Mouse (Mus musculus) G1E (cell line): ENCODE results near the gene Dnajb7. TPM values are rescaled to one million over a fixed set of nuclear protein-coding genes. Genes with fewer than 3 reads are reported as not detected.

Experiments
- ATAC-seq: 2 replicates; pipeline ENCODE4 v1.8.0; 2016; ENCODE audit warnings: mild to moderate bottlenecking; ENCODE audit not compliant: insufficient number of reproducible peaks, poor library complexity, low FRiP score, severe bottlenecking; ENCODE audit errors: extremely low read depth
- DNase-seq: peaks from one replicate; pipeline ENCODE4 v3.0.0; 2012; ENCODE audit warnings: low spot score
- H3K27me3 ChIP-seq: 2 replicates; pipeline ENCODE4 v1.6.1; 2012; ENCODE audit warnings: mild to moderate bottlenecking, low read length, inconsistent platforms; ENCODE audit not compliant: insufficient read depth
- H3K36me3 ChIP-seq: replicated peaks from 2 replicates; pipeline ENCODE3; 2012; ENCODE audit warnings: mild to moderate bottlenecking, inconsistent platforms
- H3K4me1 ChIP-seq: 2 replicates; pipeline ENCODE4 v1.6.1; 2012; ENCODE audit warnings: low read depth, low read length, inconsistent platforms, mixed read lengths; ENCODE audit not compliant: insufficient read depth
- H3K4me3 ChIP-seq: 2 replicates; pipeline ENCODE4 v1.5.1; 2012; ENCODE audit warnings: low read depth, mild to moderate bottlenecking, inconsistent platforms, low read length, moderate library complexity, mixed read lengths
- H3K9me3 ChIP-seq: replicated peaks from 2 replicates; pipeline ENCODE4 v1.6.1; 2012; ENCODE audit warnings: inconsistent platforms
- CTCF ChIP-seq: IDR thresholded peaks from 2 replicates; pipeline ENCODE4 v1.5.1; 2012; ENCODE audit warnings: low read depth, low read length, inconsistent platforms, mixed read lengths
- GATA1 ChIP-seq: IDR thresholded peaks from 2 replicates; pipeline ENCODE4 v1.6.1; 2012; ENCODE audit warnings: borderline replicate concordance, low read length, inconsistent platforms, mixed read lengths
- GATA2 ChIP-seq: IDR thresholded peaks from 2 replicates; pipeline ENCODE4 v1.6.1; 2012; ENCODE audit warnings: low read depth, low read length, inconsistent platforms, borderline replicate concordance
- POLR2AphosphoS5 ChIP-seq: IDR thresholded peaks from 2 replicates; pipeline ENCODE4 v1.6.1; 2012; ENCODE audit warnings: low read depth, low read length, inconsistent platforms; ENCODE audit not compliant: insufficient replicate concordance
- TAL1 ChIP-seq: conservative IDR thresholded peaks from 2 replicates; pipeline ENCODE4 v1.6.1; 2012; ENCODE audit warnings: low read depth, low read length, inconsistent platforms, mixed read lengths
- polyA plus RNA-seq: library from polyadenylated mRNA; stranded (reverse); fragments of >175 nt; gene quantifications from 2 replicates; pipeline ENCODE4 v1.2.3, GENCODE M21; 2012
- total RNA-seq, 2 experiments: library from RNA; stranded (forward) in 1 of 2; stranded (reverse) in 1 of 2; fragments of 200-1000 nt in 1 of 2; fragments of >200 nt in 1 of 2; fragmentation: Nextera tagmentation in 1 of 2; gene quantifications; 2 replicates each; pipeline ENCODE4 v1.2.3; 2014 to 2017

Gene Dnajb7
- total RNA-seq (2014; fragmentation: Nextera tagmentation) (not detected in 2 replicates), total RNA-seq (2017) (0.49 TPM in 1 of 2 replicates, not detected in the other), polyA plus RNA-seq (not detected in 2 replicates)

DNA sequence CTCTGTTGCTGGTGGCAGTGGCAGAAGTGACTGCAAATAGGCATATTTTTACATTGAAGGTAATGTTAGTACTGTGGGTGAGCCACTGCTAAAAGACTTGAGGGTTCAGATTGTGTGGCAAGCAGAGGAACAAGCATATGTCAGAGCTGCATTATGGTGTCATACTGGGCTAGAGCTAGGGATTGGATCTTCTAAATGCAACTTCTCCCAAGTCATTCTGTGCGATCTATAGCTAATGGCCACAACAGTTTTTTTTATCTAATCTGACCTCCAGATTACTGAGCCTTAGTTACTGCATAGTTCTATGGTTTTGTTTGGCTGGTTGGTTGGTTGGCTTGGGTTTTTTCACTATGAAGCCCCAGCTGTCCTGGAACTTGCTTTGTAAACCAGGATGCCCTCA lies at the start of gene Dnajb7:
Dnajb7 (minus strand) TSS at position 101 of the 400 bp plus-strand sequence.
- Histone ChIP-seq H3K4me1 (peaks cover 5% of the 10 kb centered on the region), H3K36me3 (peaks cover 36% of the 10 kb centered on the region), H3K9me3 (no peaks in the 10 kb centered on the region), H3K27me3 (no peaks in the 10 kb centered on the region), H3K4me3 (no peak within 1 kb of the TSS)
- DNase-seq (no peak), ATAC-seq (no peak)
- no peak for TF ChIP-seq TAL1
- no peak for TF ChIP-seq GATA1
- TF ChIP-seq POLR2AphosphoS5: no peak
- no peak for TF ChIP-seq CTCF
- no peak for TF ChIP-seq GATA2

DNA sequence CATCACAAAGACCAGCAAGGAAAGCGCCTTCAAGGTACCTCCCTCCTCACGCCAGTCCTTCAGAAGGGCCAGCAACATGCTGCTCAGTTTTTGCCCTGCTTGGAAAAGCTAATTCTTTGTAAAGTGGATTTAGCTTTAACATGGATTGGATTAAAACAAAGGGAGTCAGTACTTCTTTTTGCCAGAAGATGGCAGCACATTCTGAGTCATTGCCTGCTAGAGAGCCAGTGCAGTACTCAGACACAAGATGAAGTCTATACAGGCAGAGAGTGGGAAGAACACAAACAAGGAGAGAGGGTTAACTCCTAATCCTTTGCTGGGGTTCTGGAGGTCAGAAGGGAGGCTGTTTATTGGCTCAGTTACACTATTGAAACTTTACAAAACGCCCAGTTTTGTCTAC lies 40.4 kb upstream of the Dnajb7 start:
- Histone ChIP-seq H3K36me3 (peaks cover 79% of the 10 kb centered on the region), H3K27me3 (no peaks in the 10 kb centered on the region), H3K4me1 (no peaks in the 10 kb centered on the region), H3K9me3 (no peaks in the 10 kb centered on the region), H3K4me3 (no peak overlapping the region)
- DNase-seq (peak; percentile 18), ATAC-seq (no peak)
- TF ChIP-seq CTCF (peak; percentile 73), GATA2 (no peak)

DNA sequence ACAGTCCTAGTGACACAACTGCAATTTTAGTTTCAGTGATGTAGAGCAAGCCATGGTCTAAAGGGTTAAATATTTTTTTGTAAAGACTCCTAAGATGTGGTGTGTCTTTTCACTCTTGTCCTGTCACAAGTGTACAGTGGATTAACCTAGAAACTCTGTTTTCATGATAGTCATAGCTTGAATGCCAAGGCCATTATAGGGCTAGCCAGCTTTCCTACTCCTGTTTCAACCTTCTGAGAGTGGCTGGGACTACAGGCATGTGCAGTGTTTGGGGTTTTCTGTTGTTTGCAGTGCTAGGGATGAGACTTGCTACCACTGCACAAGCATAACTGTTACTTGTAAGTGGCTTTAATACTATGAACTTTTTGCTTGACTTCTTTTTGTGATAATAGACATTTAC lies 31.1 kb upstream of the Dnajb7 start:
- TF ChIP-seq GATA1 (no peak), POLR2AphosphoS5 (no peak), GATA2 (no peak), TAL1 (no peak)
- Histone ChIP-seq H3K36me3 (peaks cover 61% of the 10 kb centered on the region), H3K4me3 (no peak overlapping the region), H3K27me3 (no peaks in the 10 kb centered on the region), H3K9me3 (no peaks in the 10 kb centered on the region), H3K4me1 (no peaks in the 10 kb centered on the region)
- DNase-seq (no peak), ATAC-seq (no peak)

DNA sequence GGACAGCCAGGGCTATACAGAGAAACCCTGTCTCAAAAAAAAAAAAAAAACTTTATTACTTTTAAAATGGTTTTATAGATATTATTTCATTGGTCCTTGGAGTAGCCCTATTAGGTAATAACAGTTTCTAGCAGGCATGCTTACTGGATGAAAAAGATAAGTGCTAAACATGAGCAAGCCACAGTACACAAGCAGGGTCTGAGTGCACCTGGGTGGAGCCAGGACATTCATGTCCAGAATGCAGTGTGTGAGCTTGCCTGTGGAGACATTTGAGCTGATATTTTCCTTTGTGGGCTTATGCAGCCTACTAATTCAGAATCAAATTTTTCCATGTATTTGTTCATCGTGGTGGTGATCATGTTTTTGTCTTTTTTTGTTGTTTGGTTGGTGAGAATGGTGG lies 30.2 kb upstream of the Dnajb7 start:
- no peak for ATAC-seq
- peaks cover 55% of the 10 kb centered on the region for H3K36me3 ChIP-seq
- no peaks in the 10 kb centered on the region for H3K27me3 ChIP-seq

DNA sequence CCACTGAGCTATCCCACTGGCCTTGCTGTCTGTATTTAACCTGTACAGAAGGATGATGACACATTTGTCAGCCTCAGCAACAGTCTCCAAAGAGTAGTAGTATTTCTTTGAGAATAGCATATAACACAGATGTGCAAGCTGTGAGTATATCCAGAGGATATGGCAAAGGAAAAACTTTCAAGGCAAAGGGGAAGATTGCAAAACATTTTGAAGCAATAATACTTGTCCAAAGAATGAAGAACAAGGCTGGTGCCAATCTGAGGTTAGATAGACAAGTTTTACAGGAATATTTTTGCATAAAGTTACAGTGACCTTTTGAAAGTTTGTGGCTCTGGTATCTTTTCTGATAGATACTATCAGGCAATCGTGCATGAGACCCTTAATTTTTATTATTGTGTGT lies 23.1 kb upstream of the Dnajb7 start:
- Histone ChIP-seq H3K4me1 (peaks cover 2% of the 10 kb centered on the region; the same call in 1 of the 2 replicates), H3K36me3 (peaks cover 64% of the 10 kb centered on the region), H3K27me3 (no peaks in the 10 kb centered on the region), H3K4me3 (no peak overlapping the region), H3K9me3 (no peaks in the 10 kb centered on the region)
- TF ChIP-seq GATA1 (no peak), TAL1 (no peak), POLR2AphosphoS5 (no peak), GATA2 (no peak), CTCF (no peak)
- ATAC-seq (no peak), DNase-seq (no peak)

More for the DNA sequence above, 30.2 kb upstream of the Dnajb7 start:
- H3K9me3 ChIP-seq: no peaks in the 10 kb centered on the region
- H3K4me1 ChIP-seq: no peaks in the 10 kb centered on the region
- no peak overlapping the region for H3K4me3 ChIP-seq
- no peak for DNase-seq
- TF ChIP-seq POLR2AphosphoS5: no peak
- no peak for TF ChIP-seq GATA2
- TF ChIP-seq CTCF: no peak
- TF ChIP-seq GATA1: no peak
- no peak for TF ChIP-seq TAL1

DNA sequence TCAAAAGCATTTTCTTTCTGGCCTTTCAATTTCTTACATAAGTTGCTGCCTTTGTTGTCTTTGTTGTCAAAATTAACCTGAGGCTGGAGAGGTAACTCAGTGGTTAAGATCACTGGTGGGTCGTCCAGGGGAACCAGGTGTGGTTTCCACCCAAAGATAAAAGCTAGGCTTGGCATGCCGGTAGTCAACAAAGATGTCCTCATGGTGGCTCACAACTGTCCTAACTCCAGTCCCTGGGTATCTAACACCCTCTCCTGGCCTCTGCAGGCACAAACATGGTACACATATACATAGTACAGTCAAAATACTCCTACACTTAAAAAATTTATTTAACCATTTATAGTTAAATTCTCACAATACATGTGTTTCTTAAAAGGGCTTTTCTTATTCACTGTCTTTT lies 19.8 kb upstream of the Dnajb7 start:
- no peak for ATAC-seq
- peaks cover 67% of the 10 kb centered on the region for H3K36me3 ChIP-seq
- peaks cover 4% of the 10 kb centered on the region; the same call in 1 of the 2 replicates for H3K4me1 ChIP-seq
- H3K4me3 ChIP-seq: no peak overlapping the region
- no peak for DNase-seq
- H3K27me3 ChIP-seq: no peaks in the 10 kb centered on the region
- no peak for TF ChIP-seq CTCF
- no peak for TF ChIP-seq GATA1
- no peak for TF ChIP-seq POLR2AphosphoS5
- TF ChIP-seq GATA2: no peak
- TF ChIP-seq TAL1: no peak
- no peaks in the 10 kb centered on the region for H3K9me3 ChIP-seq
